13 mouse cellular contexts compared by ENCODE assay signal in the genomic region with DNA sequence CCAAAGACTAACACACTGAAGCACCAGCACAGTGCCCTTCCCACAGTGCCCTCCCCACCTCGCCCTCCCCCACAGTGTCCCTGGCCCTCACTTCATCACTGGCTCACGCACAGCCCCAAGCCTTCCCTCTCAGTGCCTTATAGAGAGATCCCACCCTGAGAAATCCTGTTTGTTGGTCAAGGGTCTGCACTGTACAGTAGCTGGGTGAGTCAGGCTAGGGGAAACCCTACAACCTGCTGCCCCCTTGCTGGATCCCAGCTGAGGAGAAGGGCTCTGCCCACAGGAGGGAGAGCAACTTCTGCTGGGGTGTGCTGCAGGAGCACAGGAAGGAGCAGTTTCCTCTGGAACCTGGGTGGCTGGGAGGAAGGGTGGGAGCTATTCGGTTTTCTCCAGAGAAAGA. TPM values are rescaled to one million over a fixed set of nuclear protein-coding genes. Genes with fewer than 3 reads are reported as not detected.
DNase-seq lines count a peak whose midpoint lies in the region; ATAC-seq and TF ChIP-seq lines count a peak whose summit lies in the region.
"Had no signal": no experiment of that assay in that cellular context is flagged by ENCODE, and none has a peak within 500 bp of the region (broad histone marks: within the 10 kb centered on the region; RNA-seq: fewer than 3 reads in every experiment).

No protein-coding gene starts in this region.

- no peak for TF ChIP-seq CTCF in kidney, postnatal 0 days (IDR thresholded peaks at IDR 0.05; ENCODE audit: low read depth)

- no peak for ATAC-seq in embryonic facial prominence, embryonic 12.5 days (ENCODE audit: insufficient number of reproducible peaks, insufficient read depth, low FRiP score, low TSS enrichment)
- no peak for ATAC-seq in kidney, postnatal 0 days (replicated peaks; ENCODE audit: low FRiP score, low read depth)
- ATAC-seq in forebrain, embryonic 14.5 days = no peak
- ATAC-seq in limb, embryonic 15.5 days (ENCODE audit: insufficient number of reproducible peaks, low FRiP score, low TSS enrichment, low read depth) = no peak
- no peak for ATAC-seq in megakaryocyte, adult 5-6 weeks (ENCODE audit: poor library complexity, severe bottlenecking)
- ATAC-seq: lung, postnatal 0 days had no signal

- no peak overlapping the region for H3K27ac ChIP-seq in embryonic facial prominence, embryonic 12.5 days
- H3K27ac ChIP-seq in embryonic facial prominence, embryonic 10.5 days (replicated peaks) = no peak overlapping the region
- no peak overlapping the region for H3K27ac ChIP-seq in kidney, postnatal 0 days
- H3K27ac ChIP-seq in forebrain, embryonic 14.5 days (ENCODE audit: low read depth, low read length) = no peak overlapping the region
- H3K27ac ChIP-seq in limb, embryonic 15.5 days = no peak overlapping the region

- 24% methylated on average over 3 of the region's 3 CpGs for WGBS in embryonic facial prominence, embryonic 12.5 days
- WGBS in embryonic facial prominence, embryonic 10.5 days = 23% methylated on average over 3 of the region's 3 CpGs
- WGBS in kidney, postnatal 0 days = 47% methylated on average over 3 of the region's 3 CpGs
- 21% methylated on average over 3 of the region's 3 CpGs for WGBS in forebrain, embryonic 14.5 days
- WGBS in limb, embryonic 15.5 days = 30% methylated on average over 3 of the region's 3 CpGs

- no peaks in the 10 kb centered on the region for H3K9me3 ChIP-seq in embryonic facial prominence, embryonic 12.5 days
- no peaks in the 10 kb centered on the region for H3K9me3 ChIP-seq in embryonic facial prominence, embryonic 10.5 days
- no peaks in the 10 kb centered on the region for H3K9me3 ChIP-seq in kidney, postnatal 0 days (replicated peaks; ENCODE audit: low read length)
- H3K9me3 ChIP-seq in forebrain, embryonic 14.5 days (replicated peaks; ENCODE audit: control insufficient read depth, low read length) = no peaks in the 10 kb centered on the region
- no peaks in the 10 kb centered on the region for H3K9me3 ChIP-seq in limb, embryonic 15.5 days

- no peak for DNase-seq in embryonic facial prominence, embryonic 10.5 days (ENCODE audit: low spot score)
- DNase-seq in kidney, postnatal 0 days (ENCODE audit: low spot score) = no peak
- no peak for DNase-seq in kidney, adult 18-20 months
- DNase-seq in forebrain, embryonic 14.5 days (ENCODE audit: low spot score) = no peak
- no peak for DNase-seq in urinary bladder, postnatal 4 days (ENCODE audit: low spot score in 2 of 2)
- DNase-seq: kidney, postnatal 25 days had no signal

- peak overlapping the region; percentile 96 for H3K4me2 ChIP-seq in embryonic facial prominence, embryonic 12.5 days (replicated peaks)
- H3K4me2 ChIP-seq in kidney, postnatal 0 days (ENCODE audit: low read length) = peak overlapping the region; percentile 68
- peak overlapping the region; percentile 81; the same call in 1 of the 2 replicates for H3K4me2 ChIP-seq in forebrain, embryonic 14.5 days (ENCODE audit: low read length)
- peak overlapping the region; percentile 93; the same call in 1 of the 2 replicates for H3K4me2 ChIP-seq in limb, embryonic 15.5 days

- no peak overlapping the region for H3K9ac ChIP-seq in embryonic facial prominence, embryonic 12.5 days
- no peak overlapping the region for H3K9ac ChIP-seq in kidney, postnatal 0 days (ENCODE audit: low read depth, low read length)
- no peak overlapping the region for H3K9ac ChIP-seq in forebrain, embryonic 14.5 days (ENCODE audit: low read length)
- no peak overlapping the region for H3K9ac ChIP-seq in limb, embryonic 15.5 days

- peaks cover 21% of the 10 kb centered on the region for H3K4me1 ChIP-seq in embryonic facial prominence, embryonic 12.5 days
- H3K4me1 ChIP-seq in embryonic facial prominence, embryonic 10.5 days = peaks cover 39% of the 10 kb centered on the region
- peaks cover 18% of the 10 kb centered on the region; the same call in 1 of the 2 replicates for H3K4me1 ChIP-seq in kidney, postnatal 0 days (replicated peaks; ENCODE audit: insufficient read depth, low read length)
- H3K4me1 ChIP-seq in forebrain, embryonic 14.5 days (ENCODE audit: control insufficient read depth, insufficient read depth, low read length) = peaks cover 8% of the 10 kb centered on the region; the same call in 1 of the 2 replicates
- H3K4me1 ChIP-seq in limb, embryonic 15.5 days = peaks cover 32% of the 10 kb centered on the region

- peaks cover 52% of the 10 kb centered on the region for H3K27me3 ChIP-seq in embryonic facial prominence, embryonic 12.5 days
- H3K27me3 ChIP-seq in embryonic facial prominence, embryonic 10.5 days (replicated peaks; ENCODE audit: low read depth, poor library complexity, severe bottlenecking) = peaks cover 91% of the 10 kb centered on the region
- 0 out of 2 replicates have a peak, but pooled peaks cover 3% of the 10 kb centered on the region for H3K27me3 ChIP-seq in kidney, postnatal 0 days (ENCODE audit: insufficient read depth, low read length)
- H3K27me3 ChIP-seq in forebrain, embryonic 14.5 days (replicated peaks; ENCODE audit: control insufficient read depth, insufficient read depth, low read length) = peaks cover 35% of the 10 kb centered on the region
- H3K27me3 ChIP-seq in limb, embryonic 15.5 days = peaks cover 48% of the 10 kb centered on the region

- no peaks in the 10 kb centered on the region for H3K36me3 ChIP-seq in embryonic facial prominence, embryonic 12.5 days
- no peaks in the 10 kb centered on the region for H3K36me3 ChIP-seq in embryonic facial prominence, embryonic 10.5 days (replicated peaks)
- H3K36me3 ChIP-seq in kidney, postnatal 0 days (ENCODE audit: insufficient read depth, low read length) = no peaks in the 10 kb centered on the region
- no peaks in the 10 kb centered on the region for H3K36me3 ChIP-seq in forebrain, embryonic 14.5 days (ENCODE audit: control insufficient read depth, insufficient read depth, low read length)
- H3K36me3 ChIP-seq in limb, embryonic 15.5 days = no peaks in the 10 kb centered on the region

- H3K4me3 ChIP-seq in embryonic facial prominence, embryonic 12.5 days = no peak overlapping the region
- H3K4me3 ChIP-seq in embryonic facial prominence, embryonic 10.5 days = no peak overlapping the region
- H3K4me3 ChIP-seq in kidney, postnatal 0 days (replicated peaks; ENCODE audit: low read depth, low read length) = no peak overlapping the region
- no peak overlapping the region for H3K4me3 ChIP-seq in forebrain, embryonic 14.5 days (ENCODE audit: low read depth, low read length)
- H3K4me3 ChIP-seq in limb, embryonic 15.5 days = no peak overlapping the region

RNA-seq across cellular contexts. Expression of gene Adora1, which starts 0.9 kb away (rescaled TPM):
- 1.7 and 2.1 TPM in 2 replicates for polyA plus RNA-seq in embryonic facial prominence, embryonic 12.5 days (2016; fragmentation: Nextera tagmentation; extraction: Ambion mirVana)
- polyA plus RNA-seq in embryonic facial prominence, embryonic 10.5 days (2016; fragmentation: Nextera tagmentation; extraction: Ambion mirVana) = 0.28 and 0.65 TPM in 2 replicates
- polyA plus RNA-seq in kidney, postnatal 0 days (2015; fragmentation: Nextera tagmentation; extraction: Ambion mirVana) = 11.7 and 13.7 TPM in 2 replicates
- polyA plus RNA-seq in forebrain, embryonic 14.5 days (2014; fragmentation: Nextera tagmentation; extraction: Ambion mirVana) = 5.4 and 7.1 TPM in 2 replicates
- polyA plus RNA-seq in limb, embryonic 15.5 days (2015; fragmentation: Nextera tagmentation; extraction: Ambion mirVana) = 1.8 and 2.0 TPM in 2 replicates
- not detected in 2 replicates for total RNA-seq in megakaryocyte, adult 5-6 weeks (2015)
- not detected in 2 replicates for total RNA-seq in megakaryocyte, adult 5-6 weeks (2017)
- total RNA-seq: granulocyte monocyte progenitor cell, adult 5-6 weeks; monocyte, adult 5-6 weeks had no signal

RNA-seq across cellular contexts. Expression of gene Mybph, which starts 42.9 kb away (rescaled TPM):
- 19.9 and 28.3 TPM in 2 replicates for polyA plus RNA-seq in embryonic facial prominence, embryonic 12.5 days (2016; fragmentation: Nextera tagmentation; extraction: Ambion mirVana)
- polyA plus RNA-seq in embryonic facial prominence, embryonic 10.5 days (2016; fragmentation: Nextera tagmentation; extraction: Ambion mirVana) = 0.49 and 1.4 TPM in 2 replicates
- 0.13 TPM in 1 of 2 replicates, not detected in the other for polyA plus RNA-seq in kidney, postnatal 0 days (2015; fragmentation: Nextera tagmentation; extraction: Ambion mirVana)
- polyA plus RNA-seq in forebrain, embryonic 14.5 days (2014; fragmentation: Nextera tagmentation; extraction: Ambion mirVana) = 0.10 TPM in 1 of 2 replicates, not detected in the other
- 55.8 and 102 TPM in 2 replicates for polyA plus RNA-seq in limb, embryonic 15.5 days (2015; fragmentation: Nextera tagmentation; extraction: Ambion mirVana)
- total RNA-seq in megakaryocyte, adult 5-6 weeks (2015) = 0.09 and 0.16 TPM in 2 replicates
- total RNA-seq in megakaryocyte, adult 5-6 weeks (2017) = not detected in 2 replicates
- total RNA-seq: granulocyte monocyte progenitor cell, adult 5-6 weeks; monocyte, adult 5-6 weeks had no signal

RNA-seq across cellular contexts. Expression of gene Myog, which starts 53.6 kb away (rescaled TPM):
- 62.9 and 76.2 TPM in 2 replicates for polyA plus RNA-seq in embryonic facial prominence, embryonic 12.5 days (2016; fragmentation: Nextera tagmentation; extraction: Ambion mirVana)
- 0.62 and 3.1 TPM in 2 replicates for polyA plus RNA-seq in embryonic facial prominence, embryonic 10.5 days (2016; fragmentation: Nextera tagmentation; extraction: Ambion mirVana)
- polyA plus RNA-seq in kidney, postnatal 0 days (2015; fragmentation: Nextera tagmentation; extraction: Ambion mirVana) = 0.08 TPM in 1 of 2 replicates, not detected in the other
- polyA plus RNA-seq in forebrain, embryonic 14.5 days (2014; fragmentation: Nextera tagmentation; extraction: Ambion mirVana) = not detected in 2 replicates
- 117 and 227 TPM in 2 replicates for polyA plus RNA-seq in limb, embryonic 15.5 days (2015; fragmentation: Nextera tagmentation; extraction: Ambion mirVana)
- not detected in 2 replicates for total RNA-seq in megakaryocyte, adult 5-6 weeks (2015)
- not detected in 2 replicates for total RNA-seq in megakaryocyte, adult 5-6 weeks (2017)
- total RNA-seq: granulocyte monocyte progenitor cell, adult 5-6 weeks; left cerebral cortex, adult 8-10 months; monocyte, adult 5-6 weeks had no signal
- polyA plus RNA-seq: lung, postnatal 0 days had no signal

RNA-seq across cellular contexts. Expression of gene Chil1, which starts 54.2 kb away (rescaled TPM):
- polyA plus RNA-seq in embryonic facial prominence, embryonic 12.5 days (2016; fragmentation: Nextera tagmentation; extraction: Ambion mirVana) = 1.9 and 3.6 TPM in 2 replicates
- 0.96 and 0.99 TPM in 2 replicates for polyA plus RNA-seq in embryonic facial prominence, embryonic 10.5 days (2016; fragmentation: Nextera tagmentation; extraction: Ambion mirVana)
- polyA plus RNA-seq in kidney, postnatal 0 days (2015; fragmentation: Nextera tagmentation; extraction: Ambion mirVana) = 2.1 and 2.4 TPM in 2 replicates
- polyA plus RNA-seq in forebrain, embryonic 14.5 days (2014; fragmentation: Nextera tagmentation; extraction: Ambion mirVana) = 2.5 and 3.7 TPM in 2 replicates
- polyA plus RNA-seq in limb, embryonic 15.5 days (2015; fragmentation: Nextera tagmentation; extraction: Ambion mirVana) = 9.8 and 13.6 TPM in 2 replicates
- total RNA-seq in megakaryocyte, adult 5-6 weeks (2015) = 137 and 168 TPM in 2 replicates
- total RNA-seq in megakaryocyte, adult 5-6 weeks (2017) = 120 and 142 TPM in 2 replicates

Comparison
In these comparisons a context has a peak if more than half of its experiments do, and no peak if none do; other contexts are left out.
1. RNA of gene Myog, which starts 53.6 kb away (polyA plus RNA-seq): 117 to 227 TPM in limb, embryonic 15.5 days and 62.9 to 76.2 TPM in embryonic facial prominence, embryonic 12.5 days; 0.62 to 3.1 TPM in embryonic facial prominence, embryonic 10.5 days, 0.08 TPM in kidney, postnatal 0 days and not detected in forebrain, embryonic 14.5 days; every median in the first group is over 10 times any median in the second.
2. Peak in every context shown above with its lines, with median percentiles within 50 percentile points of each other: H3K4me2 ChIP-seq.